Mouse (Mus musculus): ENCODE results near the gene Lypd5.

Lypd5 gene

DNA sequence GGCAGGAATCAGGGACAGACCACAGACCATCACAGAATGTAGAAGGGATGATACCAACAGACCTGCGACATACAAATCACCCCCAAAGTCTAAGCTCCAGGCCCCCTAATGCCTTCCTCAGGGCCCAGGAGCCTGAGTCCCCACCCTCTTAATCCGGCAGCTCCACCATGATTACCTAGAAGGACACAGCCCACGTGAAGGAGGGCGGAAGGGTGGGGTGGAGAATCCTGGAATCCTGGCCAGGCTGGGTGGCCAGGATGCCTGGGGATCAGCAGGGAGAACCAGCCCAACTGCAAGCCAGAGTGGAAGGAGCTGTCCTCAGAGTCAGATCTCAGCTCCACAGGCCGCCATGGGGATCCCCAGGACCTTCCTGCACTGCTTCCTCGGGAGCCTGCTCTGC lies at the start of gene Lypd5:
Gene Lypd5 (plus strand): TSS at position 301 of the 400 bp plus-strand sequence.
- no peak for DNase-seq (ENCODE audit: low spot score in 2 of 2)

DNA sequence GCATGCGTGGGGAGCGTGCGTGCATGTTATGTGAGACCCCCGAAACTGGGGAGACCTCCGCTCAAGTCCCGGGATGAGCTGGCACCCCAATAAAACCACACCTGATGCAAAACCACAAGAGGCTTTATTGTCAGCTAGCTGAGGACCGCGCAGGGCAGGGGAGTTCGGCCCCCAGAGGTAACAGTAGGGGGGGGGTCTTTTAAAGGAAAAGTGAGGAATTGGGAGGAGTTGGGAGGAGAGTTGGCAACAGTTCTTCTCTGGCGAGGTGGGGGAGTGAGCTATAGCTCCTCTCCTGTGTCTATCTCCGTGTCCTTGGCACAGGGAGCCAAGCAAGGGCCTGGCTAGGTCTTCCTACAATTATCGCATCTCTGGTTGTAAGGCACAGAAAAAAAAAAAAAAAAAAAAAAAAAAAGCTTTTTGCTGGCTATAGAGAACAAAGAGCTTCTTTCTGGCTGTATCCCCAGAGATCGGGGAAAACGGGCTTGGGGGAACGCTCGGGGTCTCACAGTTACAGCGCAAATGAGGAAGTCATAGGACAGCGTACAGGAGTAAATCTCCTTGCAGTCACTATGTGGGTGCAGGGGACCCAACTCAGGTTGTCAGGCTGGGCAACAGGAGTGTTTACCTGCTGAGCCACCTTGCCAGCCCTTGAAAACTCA lies 49.0 kb upstream of the Lypd5 start:
- peak in 1 of 2 experiments; percentile 25 for DNase-seq (ENCODE audit: low spot score in 2 of 2)

DNA sequence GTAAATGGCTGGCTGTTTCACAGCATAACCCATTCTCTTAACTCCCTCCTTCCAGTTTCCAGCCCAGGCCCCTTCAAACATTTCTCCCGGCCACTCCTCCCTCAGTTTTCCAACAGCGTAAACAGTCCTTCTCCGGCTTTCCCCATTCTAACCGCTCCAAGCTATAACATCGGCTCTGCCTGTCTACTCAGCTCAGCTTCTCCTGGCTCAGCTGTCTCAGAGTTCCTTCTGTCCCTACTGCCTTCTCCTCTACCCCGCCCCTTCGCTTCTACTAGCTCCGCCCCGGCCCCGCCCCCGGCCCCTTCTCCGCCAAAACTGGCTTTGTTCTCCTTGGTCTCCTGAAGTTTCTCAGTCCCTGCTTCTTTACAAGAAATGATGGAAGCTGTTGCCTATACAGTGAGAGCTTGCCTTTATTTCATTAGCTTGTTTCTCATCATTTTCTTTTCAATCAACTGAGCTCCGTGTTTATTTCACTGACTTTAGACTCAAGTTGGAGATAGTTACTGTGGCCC lies 48.2 kb upstream of the Lypd5 start, which contains the start of gene Zfp61:
Gene Zfp61 (minus strand): TSS at position 462 of the 512 bp plus-strand sequence.
- DNase-seq (ENCODE audit: low spot score in 2 of 2): peak in 1 of 2 experiments; percentile 20

DNA sequence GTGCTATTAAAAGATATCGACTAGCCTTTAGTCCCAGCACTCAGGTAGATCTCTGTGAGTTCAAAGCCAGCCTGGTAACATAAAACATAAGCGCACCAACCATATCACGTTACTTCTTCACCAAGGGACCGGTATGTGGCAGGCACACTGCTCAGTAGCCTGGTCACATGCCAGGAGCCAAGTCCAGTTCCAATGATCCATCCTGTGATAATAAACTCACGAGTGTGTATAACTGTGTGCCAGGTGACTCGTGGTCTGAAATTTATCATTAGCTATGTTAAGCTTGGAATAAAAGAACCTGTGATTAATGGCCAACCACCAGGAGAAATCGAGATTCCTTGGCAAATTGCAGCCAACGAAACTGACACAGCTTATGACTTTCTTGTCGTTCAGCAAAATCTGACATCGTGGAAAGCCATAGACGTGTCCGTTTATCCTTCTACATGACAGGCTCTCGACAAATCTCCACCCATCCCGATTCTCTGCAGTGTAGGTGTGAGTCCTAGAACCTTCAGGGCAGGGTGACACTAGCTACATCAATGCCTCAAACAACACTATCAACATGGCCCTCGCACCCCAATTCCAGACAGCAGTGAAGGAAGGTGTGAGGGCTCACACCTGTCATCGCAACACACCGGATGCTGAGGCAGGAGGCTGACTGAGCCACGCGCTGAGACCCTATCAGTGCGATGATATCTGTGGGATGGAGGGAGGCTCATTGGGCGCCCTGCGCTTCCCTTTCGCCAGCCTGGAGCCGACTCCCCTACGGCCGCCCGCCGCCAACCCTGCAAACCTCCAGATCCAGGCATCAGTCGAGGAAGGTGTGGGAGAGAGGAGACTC lies 33.0 kb upstream of the Lypd5 start:
- no peak for DNase-seq (ENCODE audit: low spot score in 2 of 2)

DNA sequence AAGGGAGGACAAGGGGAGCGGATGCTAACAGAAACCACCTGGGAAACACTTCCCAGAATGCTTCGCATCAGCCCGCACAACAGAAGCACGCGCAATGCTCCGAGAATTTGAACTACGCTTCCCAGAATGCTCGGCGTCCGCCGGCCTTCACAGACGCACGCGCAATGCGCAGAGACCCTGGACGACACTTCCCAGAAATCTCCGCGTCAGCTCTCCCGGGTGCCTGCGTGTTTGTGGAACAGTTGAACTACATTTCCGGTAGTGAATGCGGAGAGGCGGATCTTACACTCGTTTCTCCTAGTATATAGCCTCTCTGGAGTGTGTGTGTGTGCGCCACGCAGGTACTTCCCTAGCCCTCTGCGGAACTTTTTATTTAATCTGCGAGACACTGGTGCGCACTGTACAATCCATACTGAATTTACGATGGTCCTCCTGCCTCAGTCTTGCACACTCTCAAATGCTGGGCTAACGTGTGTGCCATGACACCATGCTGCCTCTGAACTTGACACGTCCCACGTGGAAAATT lies 32.4 kb upstream of the Lypd5 start, which contains the start of gene Zfp94:
Gene Zfp94 (minus strand): TSS at position 100 of the 526 bp plus-strand sequence.
- DNase-seq (ENCODE audit: low spot score in 2 of 2): peak; percentile 89 to 90

DNA sequence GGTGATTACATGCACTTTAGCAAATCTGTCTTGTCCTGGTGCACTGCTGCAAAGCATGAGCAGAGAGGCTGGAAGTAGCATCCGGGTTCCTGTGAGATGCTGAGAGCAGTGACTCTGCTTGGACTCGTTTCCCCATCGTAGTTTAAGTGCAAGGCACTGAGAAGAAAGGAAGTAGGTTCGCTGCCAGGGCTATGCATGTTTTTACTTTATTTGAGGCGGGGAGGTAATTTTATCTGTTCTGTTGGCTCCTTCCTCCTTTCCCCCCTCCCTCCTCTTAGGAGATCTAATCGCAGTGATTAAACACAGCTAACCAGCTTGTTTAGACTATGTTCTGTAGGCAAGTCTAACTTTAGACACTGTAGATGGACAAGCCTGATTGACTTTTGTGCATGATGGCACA lies 30.1 kb upstream of the Lypd5 start:
- no peak for DNase-seq (ENCODE audit: low spot score in 2 of 2)

DNA sequence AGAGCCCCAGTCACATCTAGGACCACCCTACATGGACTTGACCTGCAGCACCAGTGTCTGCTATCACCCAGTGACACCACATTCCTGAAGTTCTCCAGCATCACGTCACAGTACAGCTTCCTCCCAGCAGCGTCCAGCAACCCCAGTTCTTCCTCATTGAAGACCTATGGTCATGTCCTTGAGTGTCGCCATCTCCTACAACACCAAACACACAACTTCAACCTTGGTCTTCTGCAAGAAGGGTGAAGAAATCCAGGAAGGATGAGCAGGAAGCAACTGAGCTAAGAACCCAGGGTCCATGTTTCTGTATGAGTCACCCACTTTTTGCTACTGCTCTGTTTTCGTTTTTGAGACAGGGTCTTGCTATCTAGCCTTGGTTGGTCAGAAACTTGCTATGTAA lies 26.4 kb upstream of the Lypd5 start:
- DNase-seq (ENCODE audit: low spot score in 2 of 2): no peak

DNA sequence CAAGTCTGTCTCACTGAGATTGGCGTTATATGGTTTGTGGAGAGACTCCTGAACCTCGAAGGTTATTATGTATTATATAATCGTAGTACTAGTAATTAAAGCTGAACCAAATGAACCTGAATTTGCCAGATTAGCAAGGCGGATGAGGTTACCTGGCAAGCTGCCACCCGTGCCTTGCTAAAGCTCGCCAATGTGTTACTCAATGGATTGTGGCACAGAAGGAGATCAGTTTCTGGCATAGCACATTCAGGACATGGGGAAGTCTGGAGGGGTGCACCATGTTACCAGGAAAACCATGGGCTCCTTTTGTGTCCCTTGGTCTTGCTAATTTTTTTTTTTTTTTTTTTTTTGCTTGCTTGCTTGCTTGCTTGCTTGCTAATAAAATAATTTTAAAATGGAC lies 23.8 kb upstream of the Lypd5 start:
- DNase-seq (ENCODE audit: low spot score in 2 of 2): no peak

DNA sequence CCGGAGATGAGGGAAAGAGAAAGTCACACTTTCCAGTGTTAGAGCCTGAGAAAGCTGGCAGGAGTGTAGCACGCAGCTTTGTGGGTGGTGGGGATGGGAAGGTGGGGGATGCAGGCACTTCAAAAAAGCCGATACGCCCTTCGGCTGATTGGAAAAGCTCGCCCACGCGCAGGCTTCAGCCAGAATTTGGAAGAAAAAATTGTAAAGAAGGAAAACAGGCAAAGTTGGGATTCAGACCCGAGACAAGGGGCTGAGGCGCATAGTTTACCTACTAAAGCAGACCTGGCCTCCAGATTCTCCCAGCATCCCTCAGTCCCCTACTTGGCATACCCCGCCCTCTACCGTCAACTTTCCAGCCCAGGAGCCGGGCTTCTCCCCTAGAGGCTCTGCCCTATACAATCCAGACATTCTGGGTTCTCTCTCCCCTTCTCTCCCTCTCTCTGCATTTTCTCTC lies 23.3 kb upstream of the Lypd5 start:
- DNase-seq (ENCODE audit: low spot score in 2 of 2): no peak

DNA sequence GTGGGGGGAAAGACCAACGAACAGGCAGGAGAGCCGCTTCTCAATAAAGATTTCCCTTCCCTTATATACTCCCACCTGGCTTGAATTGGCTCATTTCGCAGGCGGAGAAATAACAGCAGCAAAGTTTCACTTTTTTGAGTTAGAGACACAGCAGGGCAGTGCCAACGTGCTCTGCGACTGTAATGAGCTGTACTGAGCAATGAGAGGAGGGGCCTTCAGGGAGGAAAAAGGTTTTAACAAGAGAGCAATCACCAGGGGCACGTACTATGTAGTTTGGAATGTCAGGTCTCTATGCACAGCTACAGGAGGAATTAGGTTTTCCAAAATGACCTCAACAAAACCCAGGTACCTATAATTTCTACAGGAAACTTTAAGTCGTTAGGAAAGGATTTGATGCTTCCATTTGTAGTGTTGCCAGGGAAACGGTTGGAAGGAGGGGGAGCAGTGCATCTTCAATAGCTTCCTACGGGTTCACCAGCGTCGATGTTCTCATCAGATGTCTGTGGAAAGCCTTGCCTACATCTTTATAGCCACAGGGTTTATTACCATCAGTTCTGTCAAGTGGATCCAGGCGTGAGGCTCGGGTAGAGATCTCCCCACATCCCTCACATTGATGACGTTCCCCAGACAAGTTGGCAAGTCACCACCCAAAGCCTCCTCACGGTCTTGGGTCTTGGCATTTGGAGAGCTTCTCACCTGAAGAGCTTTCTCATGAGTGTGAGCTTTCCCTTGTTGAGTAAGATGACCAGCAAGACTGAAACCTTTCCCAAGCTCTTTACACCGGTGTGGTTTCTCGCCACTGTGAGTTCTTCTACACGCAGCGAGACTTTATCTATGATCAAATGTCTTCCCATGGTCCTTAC lies 22.5 kb upstream of the Lypd5 start:
- no peak for DNase-seq (ENCODE audit: low spot score in 2 of 2)

DNA sequence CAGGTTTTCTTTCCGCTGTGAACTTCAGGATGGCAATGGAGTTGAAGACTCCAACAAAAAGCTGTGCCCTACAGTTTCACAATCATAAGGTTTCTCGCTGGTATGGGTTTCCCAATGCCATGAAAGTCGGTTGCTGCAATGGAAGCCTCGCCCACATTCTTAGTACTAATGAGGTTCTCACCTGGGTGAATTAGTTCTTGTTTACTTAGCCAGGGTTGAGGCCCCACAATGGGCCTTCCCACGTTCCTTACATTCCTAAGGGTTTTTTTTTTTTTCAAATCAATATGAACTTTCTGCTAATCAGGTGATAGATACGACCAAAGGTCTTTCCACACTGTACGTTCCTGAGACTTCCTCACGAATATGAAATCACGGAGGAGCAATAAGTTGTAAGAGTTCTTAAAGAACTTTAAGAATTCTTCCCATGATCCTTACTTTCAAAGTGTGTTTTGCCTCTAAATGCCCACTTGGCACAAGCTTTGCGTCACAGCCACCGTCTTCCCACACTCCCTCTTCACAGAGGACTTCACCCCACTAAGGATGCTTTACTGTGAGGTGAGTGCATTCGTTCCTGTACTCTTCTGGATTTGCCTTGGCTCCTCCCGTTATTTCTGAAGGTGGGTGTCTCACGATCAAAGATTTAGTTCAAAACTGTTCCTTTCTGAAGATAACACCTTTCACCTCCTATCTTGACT lies 21.6 kb upstream of the Lypd5 start:
- DNase-seq (ENCODE audit: low spot score in 2 of 2): no peak

DNA sequence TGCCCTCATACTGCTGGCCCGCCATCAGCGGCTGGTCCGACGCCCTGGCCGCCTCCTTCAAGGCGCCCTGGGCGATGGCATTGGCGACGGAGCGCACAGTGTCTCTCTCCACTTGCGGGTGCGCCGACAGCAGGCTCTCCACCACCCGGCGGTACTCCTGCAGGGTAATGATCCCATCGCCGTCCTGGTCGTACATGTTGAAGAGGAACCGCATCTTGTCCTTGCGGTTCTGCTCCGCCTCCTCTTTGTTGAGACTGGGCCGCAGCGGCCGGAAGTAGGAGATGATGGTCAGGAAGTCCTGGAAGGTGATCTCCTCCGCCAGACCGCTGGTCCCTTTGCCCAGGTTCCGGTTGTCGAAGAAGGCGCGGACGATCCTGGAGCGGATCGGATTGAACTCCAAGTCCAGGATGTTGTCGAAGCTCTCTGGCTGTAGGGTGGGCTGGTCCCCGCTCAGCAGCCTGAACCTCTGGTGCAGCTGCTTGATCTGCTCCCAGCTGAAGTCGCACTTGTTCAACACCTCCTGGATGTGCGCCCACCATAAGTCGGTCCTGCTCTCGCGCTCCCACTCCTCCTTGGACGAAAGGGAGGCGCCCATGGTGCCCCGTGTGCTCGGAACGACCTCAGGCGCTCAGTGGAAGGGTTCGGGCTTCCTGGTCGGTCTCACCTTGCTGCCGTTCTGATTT lies 15.6 kb upstream of the Lypd5 start, which contains the start of gene Tescl:
Gene Tescl (minus strand): TSS at position 633 of the 683 bp plus-strand sequence.
- no peak for DNase-seq (ENCODE audit: low spot score in 2 of 2)

DNA sequence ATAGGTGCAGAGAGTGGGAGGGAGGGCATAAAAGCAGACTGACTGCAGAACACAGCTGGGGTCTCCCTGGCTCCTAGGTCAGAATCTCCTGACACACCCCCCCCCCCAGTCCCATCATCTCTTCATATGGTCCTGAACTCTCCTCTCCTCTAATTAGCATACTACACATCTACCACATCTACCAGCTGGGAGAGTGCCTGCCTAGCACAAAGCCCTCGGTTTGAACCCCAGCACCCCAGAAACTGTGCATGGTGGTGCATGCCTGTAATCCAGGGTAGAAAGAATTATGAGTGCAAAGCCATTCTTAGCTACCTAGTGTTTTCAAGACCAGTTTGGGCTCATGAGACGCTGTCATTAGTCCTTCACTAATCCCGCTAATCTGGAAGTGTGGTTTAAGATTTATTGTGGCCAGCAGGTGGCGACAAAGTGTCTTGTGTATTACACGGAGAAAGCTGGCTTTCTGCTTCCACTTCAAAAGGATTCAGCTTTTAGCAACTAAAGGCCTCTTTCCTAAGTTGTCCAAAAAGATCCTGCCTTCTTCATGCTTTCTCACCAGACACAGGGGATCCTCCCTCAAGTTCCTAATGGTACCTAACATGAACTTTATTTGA lies 13.2 kb upstream of the Lypd5 start:
- DNase-seq (ENCODE audit: low spot score in 2 of 2): peak; percentile 53 to 76

DNA sequence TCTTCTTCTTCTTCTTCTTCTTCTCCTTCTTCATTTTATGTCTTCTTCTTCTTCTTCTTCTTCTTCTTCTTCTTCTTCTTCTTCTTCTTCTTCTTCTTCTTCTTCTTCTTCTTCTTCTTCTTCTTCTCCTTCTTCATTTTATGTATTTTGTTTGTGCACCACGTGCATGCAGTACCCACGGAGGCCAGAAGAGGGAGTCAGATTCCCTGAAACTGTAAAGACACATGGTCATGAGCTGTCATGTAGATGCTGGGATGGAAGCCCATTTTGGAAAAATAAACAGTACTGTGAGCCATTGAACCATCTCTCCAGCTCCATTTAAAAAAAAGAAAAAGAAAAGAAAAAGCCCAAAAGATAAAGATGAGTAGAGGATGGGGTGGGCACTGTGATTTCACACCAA lies 10.8 kb upstream of the Lypd5 start:
- DNase-seq (ENCODE audit: low spot score in 2 of 2): no peak

DNA sequence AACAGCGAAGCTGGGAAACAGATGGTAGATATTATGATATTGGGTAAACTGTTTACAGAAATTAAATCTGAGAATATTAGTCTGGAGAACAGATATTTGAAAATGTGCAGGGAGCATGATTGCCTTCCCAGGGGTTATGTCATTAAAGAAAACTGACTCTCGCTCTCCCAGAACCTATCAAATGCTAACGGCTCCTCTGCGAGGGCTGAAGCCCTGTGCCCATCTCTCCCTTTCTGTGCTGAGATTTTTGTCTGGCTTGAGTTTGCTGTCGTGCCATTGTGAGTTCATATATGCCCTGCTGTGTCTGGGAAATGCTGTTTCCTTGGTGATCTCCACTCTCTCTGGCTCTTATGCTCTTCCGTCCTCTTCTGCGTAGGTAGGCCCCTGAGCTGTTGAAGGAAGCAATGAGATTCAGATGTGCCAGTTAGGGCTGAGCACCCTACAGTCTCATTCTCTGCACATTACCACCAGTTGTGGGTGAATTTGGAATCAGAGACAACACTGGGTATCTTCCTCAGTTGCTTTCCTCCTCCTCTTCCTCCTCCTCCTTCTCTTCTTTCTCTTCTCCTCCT lies 5.2 kb upstream of the Lypd5 start:
- no peak for DNase-seq (ENCODE audit: low spot score in 2 of 2)

DNA sequence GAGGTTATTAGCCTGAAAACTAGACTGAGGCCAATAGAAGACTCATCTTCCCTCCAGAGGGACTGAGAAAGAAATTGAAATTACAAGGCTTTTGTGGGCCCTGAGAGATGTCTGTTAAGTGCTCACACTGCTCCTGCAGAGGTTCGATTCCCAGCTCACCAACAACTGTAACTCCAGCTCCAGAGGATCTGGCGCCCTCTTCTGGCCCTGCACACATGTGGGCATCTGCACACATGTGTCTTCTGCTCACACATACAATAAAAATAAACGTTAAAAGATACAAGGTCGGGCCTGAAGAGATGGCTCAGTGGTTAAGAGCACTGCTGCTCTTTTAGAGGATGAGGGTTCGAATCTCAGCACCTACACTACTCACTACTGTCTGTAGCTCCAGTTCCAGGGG lies 2.6 kb upstream of the Lypd5 start:
- no peak for DNase-seq (ENCODE audit: low spot score in 2 of 2)

DNA sequence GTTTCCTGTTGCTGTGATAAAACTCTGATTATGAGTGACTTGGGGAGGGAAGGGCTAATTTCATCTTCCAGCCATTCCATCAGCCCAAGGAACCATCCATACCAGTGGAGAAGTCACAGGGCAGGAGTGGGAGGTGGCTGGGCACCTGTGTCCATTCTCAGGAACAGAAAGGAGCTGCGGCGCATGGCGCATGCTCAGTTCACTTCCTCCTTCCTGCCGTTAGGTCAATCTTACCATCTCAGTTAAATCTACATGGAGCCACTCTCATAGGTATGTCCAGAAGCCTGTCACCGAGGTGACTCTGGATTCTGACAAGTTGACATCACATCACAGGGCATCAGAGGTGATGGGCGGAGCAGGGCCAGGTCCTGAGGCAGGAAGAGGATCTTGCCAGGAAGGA lies 6.7 kb downstream of the Lypd5 start:
- DNase-seq (ENCODE audit: low spot score in 2 of 2): no peak

DNA sequence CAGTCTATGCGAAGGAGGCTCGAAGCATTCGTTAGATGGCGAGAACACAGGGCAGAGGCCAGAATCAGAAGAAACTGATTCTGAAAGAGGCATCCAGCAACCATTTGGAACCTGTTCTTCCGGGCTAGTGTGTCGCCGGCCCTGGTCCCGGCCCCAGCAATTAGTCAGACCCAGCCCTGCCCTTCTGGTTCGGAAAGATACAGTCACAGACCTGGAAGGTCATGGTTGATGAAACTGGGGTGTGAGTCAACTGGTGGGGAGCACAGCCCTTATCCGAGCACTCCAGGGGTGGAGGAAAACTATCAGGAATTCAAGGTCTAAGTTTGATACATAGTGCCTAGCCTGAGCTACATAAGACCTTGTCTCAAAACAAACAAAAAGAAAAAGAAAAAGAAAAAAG lies 7.1 kb downstream of the Lypd5 start:
- no peak for DNase-seq (ENCODE audit: low spot score in 2 of 2)

DNA sequence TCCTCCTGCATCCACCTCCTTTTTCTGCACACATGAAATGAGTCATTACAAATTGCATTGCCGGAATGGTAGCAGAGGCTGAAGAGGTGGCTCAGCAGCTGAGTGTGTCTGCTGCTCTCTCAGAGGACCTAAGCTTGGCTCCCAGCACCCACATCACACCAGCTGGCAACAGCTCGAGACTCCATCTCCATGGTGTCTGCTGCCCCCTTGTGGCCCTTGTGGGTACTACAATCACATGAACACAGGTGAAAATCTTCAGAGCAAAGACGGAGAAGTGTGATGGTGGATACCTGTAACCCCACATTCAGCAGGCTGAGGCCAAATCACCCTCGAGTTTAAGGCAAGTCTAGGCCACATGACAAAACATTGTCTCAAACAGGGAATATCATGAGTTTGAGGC lies 8.9 kb downstream of the Lypd5 start:
- peak in 1 of 2 experiments; percentile 44 for DNase-seq (ENCODE audit: low spot score in 2 of 2)
